Mouse (Mus musculus) heart, postnatal 0 days (tissue): ENCODE measurements around the gene Agl.

Source experiments
- CTCF ChIP-seq: IDR thresholded peaks from 2 replicates; pipeline ENCODE4 v1.5.1; 2016; ENCODE audit warnings: antibody characterized with exemption, control low read depth, low read depth
- EP300 ChIP-seq: IDR thresholded peaks from 2 replicates; pipeline ENCODE4 v1.6.1; 2016; ENCODE audit warnings: antibody characterized with exemption, low read depth

DNA sequence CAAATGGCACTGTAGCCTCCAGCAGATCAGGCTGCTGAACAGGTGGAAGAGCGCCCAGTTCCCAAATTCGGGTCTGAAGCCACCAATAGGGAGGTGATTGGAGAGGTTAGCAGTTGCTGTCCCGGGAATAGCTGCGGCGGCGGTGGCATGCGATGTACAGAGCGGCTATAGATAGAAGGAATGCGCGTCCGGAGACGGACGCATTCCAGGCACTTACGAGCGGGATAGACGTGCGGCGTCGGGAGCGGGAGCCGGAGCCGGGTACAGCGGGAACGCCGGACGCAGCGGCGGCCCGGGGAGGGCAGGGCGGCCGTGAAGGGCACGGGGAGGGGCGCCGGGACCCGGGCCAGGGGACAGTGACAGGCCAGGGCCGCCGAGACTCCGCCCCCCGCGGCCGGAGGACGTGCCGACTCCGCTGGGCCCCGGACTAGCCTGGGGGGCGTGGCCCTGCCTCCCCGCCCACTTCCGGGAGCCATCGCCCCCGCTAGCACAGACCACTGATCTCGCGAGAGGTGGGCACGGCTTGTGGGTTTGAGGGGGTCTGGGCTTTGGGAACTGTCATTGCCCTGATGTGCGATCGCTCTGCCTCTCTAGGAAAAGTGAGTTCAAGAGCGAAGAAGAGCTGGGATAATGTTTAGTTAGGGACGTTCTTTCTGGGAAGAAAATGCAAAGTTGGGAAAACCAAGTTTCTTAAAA, at the start of gene Agl:
- no peak; the same call in 1 of the 2 replicates for TF ChIP-seq EP300
- TF ChIP-seq CTCF: no peak
